In the genomic region with DNA sequence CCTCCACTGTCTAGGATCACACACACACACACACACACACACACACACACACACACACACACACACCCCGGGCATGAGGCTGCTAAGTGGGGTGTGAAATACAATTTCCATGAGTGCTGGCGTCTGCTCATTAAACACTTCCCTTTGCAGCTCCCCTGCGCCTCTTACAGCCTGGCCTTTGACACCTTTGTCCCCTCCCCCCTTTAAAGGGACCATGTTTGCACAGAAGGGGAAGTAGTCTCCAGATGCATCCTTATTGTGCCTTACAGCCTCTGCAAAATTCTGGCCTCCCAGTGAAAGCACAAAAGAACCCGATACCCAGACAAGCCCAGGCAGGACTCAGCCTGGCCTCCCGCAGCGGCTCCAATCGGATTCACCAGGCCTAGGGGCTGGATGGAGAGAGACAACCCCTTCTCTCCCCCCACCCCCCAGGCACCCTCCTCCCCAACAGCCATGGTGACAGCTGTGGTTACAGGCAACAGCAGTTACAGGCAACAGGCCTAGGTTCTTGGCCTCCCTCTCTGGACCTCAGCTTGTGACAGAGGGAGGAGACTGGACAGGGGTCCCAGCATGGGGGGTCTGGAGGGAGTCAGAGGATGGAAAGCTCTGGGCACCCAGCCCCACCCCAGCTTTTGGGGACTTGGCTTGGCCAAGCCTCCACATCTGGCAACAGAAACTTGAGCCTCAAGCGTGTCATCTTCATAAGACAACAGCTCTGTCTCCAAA, we compare ENCODE assay signal across 7 mouse cellular contexts. TPM values are rescaled to one million over a fixed set of nuclear protein-coding genes. Genes with fewer than 3 reads are reported as not detected.
DNase-seq lines count a peak whose midpoint lies in the region; ATAC-seq and TF ChIP-seq lines count a peak whose summit lies in the region.

No protein-coding gene starts in this region.

- H3K4me2 ChIP-seq in limb, embryonic 15.5 days = 0 out of 2 replicates have a peak overlapping the region, but pooled peaks have one; percentile 17

- no peak for TF ChIP-seq POLR2A in bone marrow, adult 2 months (IDR thresholded peaks at IDR 0.05; ENCODE audit: borderline replicate concordance, control insufficient read depth, low read depth, low read length)

- DNase-seq in heart, postnatal 10 days = peak; percentile 53 to 57
- DNase-seq in retina, embryonic 14.5 days (ENCODE audit: low spot score) = peak; percentile 77
- DNase-seq in frontal cortex, adult 2 months (ENCODE audit: extremely low spot score in 1 of 2, low spot score in 1 of 2) = no peak

- H3K27ac ChIP-seq in bone marrow, adult 2 months (ENCODE audit: control insufficient read depth, insufficient read depth, low read depth, low read length, poor library complexity) = 0 out of 2 replicates have a peak overlapping the region, but pooled peaks have one; percentile 12
- peak overlapping the region; percentile 73 for H3K27ac ChIP-seq in limb, embryonic 15.5 days

- intact Hi-C loops in heart, postnatal 10 days (cut with DNase I) = no loop called here

- no peaks in the 10 kb centered on the region for H3K9me3 ChIP-seq in E14TG2a.4 (ENCODE audit: low read length)
- H3K9me3 ChIP-seq in limb, embryonic 15.5 days = no peaks in the 10 kb centered on the region

- peaks cover 71% of the 10 kb centered on the region for H3K4me1 ChIP-seq in E14TG2a.4 (replicated peaks; ENCODE audit: low read depth, low read length)
- H3K4me1 ChIP-seq in bone marrow, adult 2 months (ENCODE audit: control insufficient read depth, insufficient read depth, low read length) = no peaks in the 10 kb centered on the region
- H3K4me1 ChIP-seq in limb, embryonic 15.5 days = peaks cover 39% of the 10 kb centered on the region

- peaks cover 67% of the 10 kb centered on the region for H3K27me3 ChIP-seq in E14TG2a.4 (ENCODE audit: insufficient read depth, low read length)
- peaks cover 51% of the 10 kb centered on the region for H3K27me3 ChIP-seq in limb, embryonic 15.5 days

- peak overlapping the region; percentile 27; the same call in 1 of the 2 replicates for H3K4me3 ChIP-seq in E14TG2a.4 (replicated peaks; ENCODE audit: low read length)
- H3K4me3 ChIP-seq in bone marrow, adult 2 months (replicated peaks; ENCODE audit: control insufficient read depth, low read depth, low read length) = no peak overlapping the region
- no peak overlapping the region for H3K4me3 ChIP-seq in limb, embryonic 15.5 days

- no peak overlapping the region for H3K9ac ChIP-seq in limb, embryonic 15.5 days

- no peaks in the 10 kb centered on the region for H3K36me3 ChIP-seq in E14TG2a.4 (ENCODE audit: insufficient read depth, low read length)
- no peaks in the 10 kb centered on the region for H3K36me3 ChIP-seq in limb, embryonic 15.5 days

- WGBS in bone marrow, adult 2 months = 8% methylated on average over 8 of the region's 8 CpGs
- 4% methylated on average over 8 of the region's 8 CpGs for WGBS in limb, embryonic 15.5 days

- ATAC-seq in limb, embryonic 15.5 days (ENCODE audit: insufficient number of reproducible peaks, low FRiP score, low TSS enrichment, low read depth) = peak; percentile 46
- no peak for ATAC-seq in frontal cortex, adult (ENCODE audit: low TSS enrichment)

- no peak for TF ChIP-seq CTCF in E14TG2a.4 (conservative IDR thresholded peaks at IDR 0.05; ENCODE audit: low read length)
- TF ChIP-seq CTCF in bone marrow, adult 2 months (IDR thresholded peaks at IDR 0.05; ENCODE audit: control insufficient read depth, insufficient read depth, low read length) = no peak

RNA-seq across cellular contexts. Expression of a gene that starts 11.8 kb away (rescaled TPM):
- 1.0 and 1.2 TPM in 2 replicates for polyA plus RNA-seq in bone marrow, adult 2 months (2011; ENCODE audit: insufficient read depth, insufficient read length, low replicate concordance, missing spikeins)
- 1 to 10 TPM; 4.2 to 4.4 TPM for total RNA-seq in heart, postnatal 10 days (2021)
- polyA plus RNA-seq in limb, embryonic 15.5 days (2015; fragmentation: Nextera tagmentation; extraction: Ambion mirVana) = 8.7 and 9.5 TPM in 2 replicates
- polyA plus RNA-seq in frontal cortex, adult 2 months (2012; rRNA removed) = 111 and 117 TPM in 2 replicates

RNA-seq across cellular contexts. Expression of a gene that starts 58.8 kb away (rescaled TPM):
- not detected in 2 replicates for polyA plus RNA-seq in bone marrow, adult 2 months (2011; ENCODE audit: insufficient read depth, insufficient read length, low replicate concordance, missing spikeins)
- total RNA-seq in heart, postnatal 10 days (2021) = 1 to 10 TPM in 1 of 2 experiments, under 1 TPM in 1; 0.84 to 1.6 TPM
- polyA plus RNA-seq in limb, embryonic 15.5 days (2015; fragmentation: Nextera tagmentation; extraction: Ambion mirVana) = 1.2 TPM in 2 replicates
- polyA plus RNA-seq in frontal cortex, adult 2 months (2012; rRNA removed) = 11.9 and 13.4 TPM in 2 replicates

RNA-seq across cellular contexts. Expression of a gene that starts 59.0 kb away (rescaled TPM):
- polyA plus RNA-seq in bone marrow, adult 2 months (2011; ENCODE audit: insufficient read depth, insufficient read length, low replicate concordance, missing spikeins) = 6.9 and 17.8 TPM in 2 replicates
- 10 to 100 TPM; 18.6 to 21.8 TPM for total RNA-seq in heart, postnatal 10 days (2021)
- polyA plus RNA-seq in limb, embryonic 15.5 days (2015; fragmentation: Nextera tagmentation; extraction: Ambion mirVana) = 2.7 and 2.8 TPM in 2 replicates
- polyA plus RNA-seq in frontal cortex, adult 2 months (2012; rRNA removed) = 161 and 180 TPM in 2 replicates

Comparison
In these comparisons a context has a peak if more than half of its experiments do, and no peak if none do; other contexts are left out.
1. DNase-seq: peak in heart, postnatal 10 days (2 of 2) and retina, embryonic 14.5 days (single experiment); none in frontal cortex, adult 2 months (0 of 2).
2. RNA of a gene that starts 11.8 kb away (polyA plus RNA-seq): 111 to 117 TPM in frontal cortex, adult 2 months; 8.7 to 9.5 TPM in limb, embryonic 15.5 days and 1.0 to 1.2 TPM in bone marrow, adult 2 months; every median in the first group is over 10 times any median in the second.